Mouse (Mus musculus): ENCODE results near the gene Mucl3.

Mucl3 gene

DNA sequence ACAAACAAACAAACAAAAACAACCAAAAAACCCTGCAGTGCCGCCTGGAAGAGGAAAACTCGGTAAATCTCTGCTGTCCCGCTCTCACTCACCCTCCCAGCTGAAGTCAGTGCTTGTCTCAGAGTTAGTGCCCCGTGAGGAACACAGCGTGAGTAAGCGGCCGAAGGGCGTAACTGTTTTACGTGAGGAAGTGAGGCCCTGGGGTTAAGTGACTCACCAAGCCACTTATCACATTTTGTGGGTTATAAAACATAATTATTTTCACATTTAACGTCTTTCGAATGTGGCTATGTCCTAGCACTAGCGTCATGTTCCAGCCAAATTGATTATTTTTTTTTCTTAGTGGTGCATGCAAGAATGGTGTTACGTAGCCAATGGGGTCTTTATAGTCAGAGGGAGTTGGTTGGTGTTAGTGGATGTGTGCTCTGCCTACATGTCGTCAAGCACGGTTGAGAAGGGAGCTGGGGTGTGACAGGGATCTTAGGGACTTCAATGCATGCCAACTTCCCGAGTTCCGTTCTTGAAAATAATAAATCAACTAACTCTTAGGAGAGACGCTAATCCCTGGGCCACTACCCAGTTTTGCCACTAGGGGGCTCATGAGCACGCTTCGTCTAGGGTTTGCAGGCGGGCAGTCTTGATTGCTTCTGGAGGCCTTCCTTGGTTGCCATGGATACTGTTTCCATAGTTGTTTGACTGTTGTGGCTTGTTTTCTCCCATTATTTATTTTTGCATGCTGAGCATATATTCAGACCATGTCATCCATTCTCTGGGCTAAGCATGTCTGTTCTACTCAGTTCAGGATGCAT, 52.9 kb downstream of the Mucl3 start:
- peaks cover 63% of the 10 kb centered on the region for H3K4me1 ChIP-seq (replicated peaks; ENCODE audit: low read depth, low read length)
- TF ChIP-seq POU5F1 (IDR thresholded peaks at IDR 0.05; ENCODE audit: borderline replicate concordance, low read length) (no peak), CTCF (conservative IDR thresholded peaks at IDR 0.05; ENCODE audit: low read length) (peak; percentile 98), NANOG (IDR thresholded peaks at IDR 0.05; ENCODE audit: borderline replicate concordance, low read length) (no peak)
- H3K36me3 ChIP-seq (ENCODE audit: insufficient read depth, low read length) = no peaks in the 10 kb centered on the region
- peak overlapping the region; percentile 39; the same call in 1 of the 2 replicates for H3K4me3 ChIP-seq (replicated peaks; ENCODE audit: low read length)
- H3K27me3 ChIP-seq (ENCODE audit: insufficient read depth, low read length) = no peaks in the 10 kb centered on the region
- peaks cover 6% of the 10 kb centered on the region for H3K9me3 ChIP-seq (ENCODE audit: low read length)

GRCm38 (mm10) chr17:35588387-35588786, 55.1 kb downstream of the Mucl3 start:
- H3K36me3 ChIP-seq (ENCODE audit: insufficient read depth, low read length) = no peaks in the 10 kb centered on the region
- TF ChIP-seq POU5F1 (IDR thresholded peaks at IDR 0.05; ENCODE audit: borderline replicate concordance, low read length) (no peak), NANOG (IDR thresholded peaks at IDR 0.05; ENCODE audit: borderline replicate concordance, low read length) (no peak), CTCF (conservative IDR thresholded peaks at IDR 0.05; ENCODE audit: low read length) (no peak)
- no peak overlapping the region for H3K4me3 ChIP-seq (replicated peaks; ENCODE audit: low read length)
- H3K27me3 ChIP-seq (ENCODE audit: insufficient read depth, low read length) = no peaks in the 10 kb centered on the region
- peaks cover 49% of the 10 kb centered on the region for H3K4me1 ChIP-seq (replicated peaks; ENCODE audit: low read depth, low read length)
- peaks cover 6% of the 10 kb centered on the region for H3K9me3 ChIP-seq (ENCODE audit: low read length)

GRCm38 (mm10) chr17:35587291-35587690, 56.2 kb downstream of the Mucl3 start:
- no peak overlapping the region for H3K4me3 ChIP-seq (replicated peaks; ENCODE audit: low read length)
- H3K27me3 ChIP-seq (ENCODE audit: insufficient read depth, low read length) = no peaks in the 10 kb centered on the region
- peaks cover 42% of the 10 kb centered on the region for H3K4me1 ChIP-seq (replicated peaks; ENCODE audit: low read depth, low read length)
- no peaks in the 10 kb centered on the region for H3K36me3 ChIP-seq (ENCODE audit: insufficient read depth, low read length)
- TF ChIP-seq CTCF (conservative IDR thresholded peaks at IDR 0.05; ENCODE audit: low read length) (peak; percentile 30), POU5F1 (IDR thresholded peaks at IDR 0.05; ENCODE audit: borderline replicate concordance, low read length) (no peak)
- H3K9me3 ChIP-seq (ENCODE audit: low read length) = peaks cover 6% of the 10 kb centered on the region

Measured in E14TG2a.4 (cell line).